Mouse (Mus musculus) MEL (cell line): ENCODE results near the gene Atp4b. TPM values are rescaled to one million over a fixed set of nuclear protein-coding genes. Genes with fewer than 3 reads are reported as not detected.

Experiments
- DNase-seq: peaks from one replicate; pipeline ENCODE4 v3.0.0; 2011; ENCODE audit warnings: low read depth, low spot score
- H3K27ac ChIP-seq: 2 replicates; pipeline ENCODE4 v1.5.1; 2012; ENCODE audit warnings: low read depth, mild to moderate bottlenecking, control low read depth, low read length, moderate library complexity; ENCODE audit not compliant: control insufficient read depth
- H3K27me3 ChIP-seq, 2 experiments: fragments of 150-350 bp in 1 of 2; sonication (generic) in 1 of 2; 2 replicates each; pipeline ENCODE4 v1.6.1; 2012; ENCODE audit warnings: low read length in 2 of 2, mild to moderate bottlenecking in 2 of 2, improper control_type of control experiment in 1 of 2, moderate library complexity in 1 of 2; ENCODE audit not compliant: insufficient read depth in 2 of 2, control insufficient read depth in 1 of 2
- H3K36me3 ChIP-seq, 2 experiments: 2 replicates each; pipeline ENCODE4 v1.6.1; 2012 to 2014; ENCODE audit warnings: low read length in 2 of 2, improper control_type of control experiment in 1 of 2, inconsistent platforms in 1 of 2, mild to moderate bottlenecking in 1 of 2; ENCODE audit not compliant: insufficient read depth in 2 of 2, control insufficient read depth in 1 of 2
- H3K4me1 ChIP-seq, 2 experiments: fragments of 150-350 bp in 1 of 2; sonication (generic) in 1 of 2; 2 replicates each; pipeline ENCODE4 v1.6.1; 2012; ENCODE audit warnings: low read length in 2 of 2, improper control_type of control experiment in 1 of 2, mild to moderate bottlenecking in 1 of 2; ENCODE audit not compliant: insufficient read depth in 2 of 2, control insufficient read depth in 1 of 2
- H3K4me3 ChIP-seq, 2 experiments: fragments of 150-350 bp in 1 of 2; sonication (generic) in 1 of 2; 2 replicates each; pipeline ENCODE4 v1.5.1; 2012; ENCODE audit warnings: low read depth in 2 of 2, low read length in 2 of 2, mild to moderate bottlenecking in 2 of 2, moderate library complexity in 2 of 2, control low read depth in 1 of 2, improper control_type of control experiment in 1 of 2; ENCODE audit not compliant: control insufficient read depth in 1 of 2, insufficient read depth in 1 of 2
- H3K79me2 ChIP-seq: 2 replicates; pipeline ENCODE4 v1.6.1; 2012; ENCODE audit warnings: mild to moderate bottlenecking, low read length, moderate library complexity; ENCODE audit not compliant: control insufficient read depth, poor library complexity, insufficient read depth
- H3K9ac ChIP-seq: 2 replicates; pipeline ENCODE4 v1.6.1; 2012; ENCODE audit warnings: low read depth, mild to moderate bottlenecking, control low read depth, low read length, moderate library complexity; ENCODE audit not compliant: control insufficient read depth, poor library complexity, severe bottlenecking
- H3K9me3 ChIP-seq: fragments of 150-350 bp; sonication (generic); replicated peaks from 2 replicates; pipeline ENCODE4 v1.6.1; 2012; ENCODE audit warnings: mild to moderate bottlenecking, low read length, improper control_type of control experiment, moderate library complexity; ENCODE audit not compliant: insufficient read depth
- BHLHE40 ChIP-seq: IDR thresholded peaks from 2 replicates; pipeline ENCODE4 v1.6.1; 2012; ENCODE audit warnings: low read depth, mild to moderate bottlenecking, inconsistent platforms, low read length, improper control_type of control experiment, borderline replicate concordance
- CHD2 ChIP-seq: IDR thresholded peaks from 2 replicates; pipeline ENCODE4 v1.6.1; 2011; ENCODE audit warnings: low read length, improper control_type of control experiment
- GATA1 ChIP-seq: IDR thresholded peaks from 2 replicates; pipeline ENCODE4 v1.6.1; 2011; ENCODE audit warnings: low read depth, low read length, improper control_type of control experiment
- MAX ChIP-seq: IDR thresholded peaks from 2 replicates; pipeline ENCODE4 v1.6.1; 2011; ENCODE audit warnings: low read length, improper control_type of control experiment
- MEF2A ChIP-seq: IDR thresholded peaks from 2 replicates; pipeline ENCODE4 v1.6.1; 2014; ENCODE audit warnings: low read depth, mild to moderate bottlenecking, inconsistent platforms, low read length, improper control_type of control experiment; ENCODE audit not compliant: poor library complexity, insufficient replicate concordance, severe bottlenecking; ENCODE audit errors: extremely low read depth
- MXI1 ChIP-seq: IDR thresholded peaks from 2 replicates; pipeline ENCODE4 v1.6.1; 2011; ENCODE audit warnings: mild to moderate bottlenecking, low read depth, low read length, improper control_type of control experiment
- NRF1 ChIP-seq: IDR thresholded peaks from 2 replicates; pipeline ENCODE4 v1.6.1; 2014; ENCODE audit warnings: low read depth, mild to moderate bottlenecking, inconsistent platforms, low read length, improper control_type of control experiment, moderate library complexity; ENCODE audit not compliant: poor library complexity, insufficient read depth, severe bottlenecking
- POLR2A ChIP-seq, 2 experiments: IDR thresholded peaks; 2 replicates each; pipeline ENCODE4 v1.6.1; 2011 to 2012; ENCODE audit warnings: low read length in 2 of 2, mild to moderate bottlenecking in 2 of 2, control low read depth in 1 of 2, improper control_type of control experiment in 1 of 2, low read depth in 1 of 2, moderate library complexity in 1 of 2; ENCODE audit not compliant: control insufficient read depth in 1 of 2, insufficient read depth in 1 of 2, poor library complexity in 1 of 2
- POLR2AphosphoS5 ChIP-seq: IDR thresholded peaks from 2 replicates; pipeline ENCODE4 v1.6.1; 2012; ENCODE audit warnings: low read depth, borderline replicate concordance, mild to moderate bottlenecking, inconsistent platforms, low read length, moderate library complexity, mixed read lengths
- RAD21 ChIP-seq: IDR thresholded peaks from 2 replicates; pipeline ENCODE4 v1.6.1; 2011; ENCODE audit warnings: mild to moderate bottlenecking, low read depth, low read length, improper control_type of control experiment
- SIN3A ChIP-seq: IDR thresholded peaks from 2 replicates; pipeline ENCODE4 v1.6.1; 2012; ENCODE audit warnings: low read length, improper control_type of control experiment, inconsistent platforms
- SMC3 ChIP-seq: IDR thresholded peaks from 2 replicates; pipeline ENCODE4 v1.6.1; 2011; ENCODE audit warnings: low read depth, low read length, improper control_type of control experiment
- TAL1 ChIP-seq: IDR thresholded peaks from 2 replicates; pipeline ENCODE4 v1.6.1; 2012; ENCODE audit warnings: mild to moderate bottlenecking, inconsistent platforms, low read length, moderate library complexity, mixed read lengths
- TCF12 ChIP-seq: IDR thresholded peaks from 2 replicates; pipeline ENCODE4 v1.6.1; 2014; ENCODE audit warnings: low read depth, mild to moderate bottlenecking, inconsistent platforms, low read length, improper control_type of control experiment, moderate library complexity
- ZKSCAN1 ChIP-seq: IDR thresholded peaks from 2 replicates; pipeline ENCODE4 v1.6.1; 2012; ENCODE audit warnings: low read depth, mild to moderate bottlenecking, inconsistent platforms, low read length, improper control_type of control experiment, moderate library complexity
- ZNF384 ChIP-seq: IDR thresholded peaks from 2 replicates; pipeline ENCODE4 v1.6.1; 2012; ENCODE audit warnings: low read depth, mild to moderate bottlenecking, inconsistent platforms, low read length, improper control_type of control experiment
- polyA plus RNA-seq, 2 experiments: library from polyadenylated mRNA; stranded (reverse) in 1 of 2; unstranded in 1 of 2; fragments of >175 nt in 1 of 2; fragments of >200 nt in 1 of 2; gene quantifications; 2 replicates each; pipeline versions ENCODE4 v1.2.1 to v1.2.4; 2012; ENCODE audit warnings: low replicate concordance in 2 of 2, low read depth in 1 of 2; ENCODE audit not compliant: insufficient read length in 2 of 2, insufficient read depth in 1 of 2, missing spikeins in 1 of 2
- total RNA-seq: library from RNA; depleted of rRNA; stranded (reverse); fragments of 300-350 nt; gene quantifications from 2 replicates; pipeline ENCODE4 v1.2.3, GENCODE M21; 2012

Atp4b gene
- total and polyA plus RNA-seq, 3 experiments = 0.08 to 0.14 TPM; not detected in 1

DNA sequence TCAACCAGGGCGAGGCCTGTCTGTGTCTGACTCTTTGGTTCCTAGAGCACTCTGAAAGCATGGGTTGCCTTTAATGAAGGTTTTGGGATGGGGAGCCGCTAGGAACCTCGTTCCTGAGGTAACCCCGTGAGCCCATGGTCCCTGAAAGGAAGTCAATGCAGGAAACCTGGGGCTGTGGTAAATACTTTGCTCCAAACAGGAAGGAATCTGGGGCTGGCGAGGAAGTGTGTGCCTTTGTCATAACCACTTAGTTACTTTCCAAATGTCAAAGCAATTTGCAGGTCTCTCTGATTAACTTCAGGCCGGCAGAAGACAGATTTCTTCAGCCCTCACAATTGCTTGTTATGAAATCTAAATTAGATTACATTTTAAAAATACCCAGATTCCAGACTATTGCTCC is 30.7 kb upstream of the Atp4b start:
- peaks cover 13 to 17% of the 10 kb centered on the region in 2 experiments for H3K27me3 ChIP-seq
- H3K9me3 ChIP-seq = no peaks in the 10 kb centered on the region
- TF ChIP-seq ZNF384 = no peak
- TF ChIP-seq POLR2A (IDR thresholded peaks at IDR 0.05; ENCODE audit: control insufficient read depth in 1 of 2, insufficient read depth in 1 of 2, low read depth in 1 of 2, low read length in 2 of 2, poor library complexity in 1 of 2) = no peak
- no peak for TF ChIP-seq RAD21
- no peak for TF ChIP-seq TAL1
- no peak for TF ChIP-seq SIN3A
- no peak for TF ChIP-seq MEF2A
- TF ChIP-seq TCF12 = no peak
- TF ChIP-seq BHLHE40 = no peak
- no peak for TF ChIP-seq ZKSCAN1
- TF ChIP-seq NRF1 = no peak
- no peak for TF ChIP-seq MXI1

DNA sequence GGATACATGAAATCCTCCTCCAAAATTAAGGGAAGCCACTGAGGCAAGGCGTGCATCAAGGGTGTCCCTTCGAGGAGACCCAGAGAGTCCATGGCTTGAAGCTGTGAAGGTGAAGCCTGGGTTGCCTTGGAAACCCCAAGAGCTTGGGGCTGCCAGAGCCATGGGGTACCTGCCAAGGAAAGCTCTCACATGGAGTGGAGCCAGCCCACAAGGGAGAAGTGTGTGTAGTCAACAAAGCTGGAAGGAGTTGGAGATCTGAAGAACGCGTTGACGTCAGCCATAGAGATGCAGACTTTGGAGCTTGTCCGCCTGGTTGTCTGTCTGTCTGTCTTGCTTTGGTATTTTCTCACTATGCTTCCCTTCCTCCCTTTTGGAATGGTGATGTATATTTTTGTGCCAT is 24.3 kb upstream of the Atp4b start:
- Histone ChIP-seq H3K27ac (no peak overlapping the region), H3K27me3 (peaks cover 4 to 5% of the 10 kb centered on the region in 2 experiments), H3K36me3 (no peaks in the 10 kb centered on the region), H3K9me3 (no peaks in the 10 kb centered on the region), H3K4me3 (no peak overlapping the region), H3K9ac (no peak overlapping the region), H3K4me1 (no peaks in the 10 kb centered on the region), H3K79me2 (no peaks in the 10 kb centered on the region)
- no peak for DNase-seq
- no peak for TF ChIP-seq GATA1
- TF ChIP-seq MAX = no peak
- no peak for TF ChIP-seq POLR2AphosphoS5
- no peak for TF ChIP-seq POLR2A (IDR thresholded peaks at IDR 0.05; ENCODE audit: control insufficient read depth in 1 of 2, insufficient read depth in 1 of 2, low read depth in 1 of 2, low read length in 2 of 2, poor library complexity in 1 of 2)
- no peak for TF ChIP-seq CHD2
- TF ChIP-seq SMC3 = no peak

More for the DNA sequence above, 30.7 kb upstream of the Atp4b start:
- no peak for DNase-seq
- Histone ChIP-seq H3K4me3 (no peak overlapping the region), H3K27ac (no peak overlapping the region), H3K79me2 (no peaks in the 10 kb centered on the region), H3K9ac (no peak overlapping the region), H3K36me3 (no peaks in the 10 kb centered on the region), H3K4me1 (no peaks in the 10 kb centered on the region)
